Mouse (Mus musculus) stomach, postnatal 0 days (tissue): ENCODE results near the gene AW011738.

Source experiments
- CTCF ChIP-seq: IDR thresholded peaks from 2 replicates; pipeline ENCODE4 v1.5.1; 2016; ENCODE audit warnings: antibody characterized with exemption, low read depth, mild to moderate bottlenecking, moderate library complexity
- EP300 ChIP-seq: optimal IDR thresholded peaks from 2 replicates; pipeline ENCODE3; 2016; ENCODE audit warnings: antibody characterized with exemption

- TF ChIP-seq CTCF (peak; percentile 21; the same call in 1 of the 2 replicates), EP300 (no peak)
Measured at GRCm38 (mm10) chr4:156192421-156193199, 10.5 kb upstream of the AW011738 start.
